Mouse (Mus musculus): Measurements from ENCODE around the gene Plp2. TPM values are rescaled to one million over a fixed set of nuclear protein-coding genes. Genes with fewer than 3 reads are reported as not detected.

Gene Plp2
- polyA plus RNA-seq, 1 experiment from 2014 or later = 147 TPM

DNA sequence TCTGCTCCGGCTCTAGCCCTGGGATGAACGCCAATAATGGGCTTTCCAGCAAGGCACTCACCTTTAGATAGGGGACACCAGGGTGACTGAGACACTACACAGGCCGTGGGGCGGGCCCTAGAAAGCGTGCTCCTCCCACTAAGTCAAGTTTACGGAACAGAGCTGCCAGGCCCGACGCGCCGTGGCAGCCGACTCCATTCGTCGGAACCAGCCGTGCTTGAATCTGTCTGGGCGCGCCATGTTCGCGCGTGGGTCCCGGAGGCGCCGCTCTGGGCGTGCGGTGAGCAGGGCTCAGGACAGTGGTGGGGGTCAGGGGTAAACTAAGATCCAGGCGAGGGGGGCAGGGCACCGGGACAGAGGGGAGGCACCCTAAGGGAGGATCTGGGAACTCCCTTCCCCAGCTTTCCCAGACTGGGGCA is 14.0 kb downstream of the Plp2 start, which contains the start of gene Prickle3:
Gene Prickle3, plus strand, starts transcription at position 40 of the 419 bp plus-strand sequence.
- H3K9me3 ChIP-seq = no peaks in the 10 kb centered on the region
- H3K36me3 ChIP-seq = no peaks in the 10 kb centered on the region
- peak within 1 kb of the TSS; percentile 86 for H3K27ac ChIP-seq
- H3K27me3 ChIP-seq (ENCODE audit: insufficient read depth, poor library complexity, severe bottlenecking) = no peaks in the 10 kb centered on the region
- DNase-seq (ENCODE audit: low spot score) = peak; percentile 85
- H3K4me1 ChIP-seq = peaks cover 12% of the 10 kb centered on the region; the same call in 1 of the 2 replicates
- peak within 1 kb of the TSS; percentile 68 for H3K4me3 ChIP-seq
- WGBS = 19% methylated on average over 26 of the region's 26 CpGs

DNA sequence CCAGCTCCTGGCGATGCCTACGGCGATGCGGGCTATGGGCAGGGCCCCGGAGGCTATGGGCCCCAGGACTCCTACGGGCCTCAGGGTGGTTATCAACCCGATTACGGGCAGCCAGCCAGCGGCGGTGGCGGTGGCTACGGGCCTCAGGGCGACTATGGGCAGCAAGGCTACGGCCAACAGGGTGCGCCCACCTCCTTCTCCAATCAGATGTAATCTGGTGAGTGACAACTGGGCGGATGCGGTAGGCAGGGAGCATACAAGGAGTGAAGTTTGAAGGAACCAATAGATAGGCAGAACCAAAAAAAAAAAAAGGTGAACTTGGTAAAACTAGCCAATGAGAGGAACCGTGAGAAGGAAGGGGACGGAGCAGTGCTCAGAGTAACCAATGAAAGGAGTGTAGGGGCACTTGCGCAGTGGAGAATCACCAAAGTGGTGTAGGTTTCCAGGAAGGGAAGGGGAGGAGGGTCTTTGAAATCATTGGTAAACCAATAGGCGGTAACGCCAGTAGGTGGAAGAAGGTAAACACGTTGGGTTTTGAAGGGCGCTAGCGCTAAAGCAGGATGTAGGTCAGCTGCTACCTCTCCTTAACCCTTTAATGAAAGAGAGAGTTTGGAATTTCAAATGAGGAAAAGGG is 22.4 kb downstream of the Plp2 start:
- Histone ChIP-seq H3K4me3 (peak overlapping the region; percentile 61), H3K27ac (peak overlapping the region; percentile 91), H3K27me3 (ENCODE audit: insufficient read depth, poor library complexity, severe bottlenecking) (no peaks in the 10 kb centered on the region), H3K9me3 (no peaks in the 10 kb centered on the region), H3K36me3 (no peaks in the 10 kb centered on the region), H3K4me1 (no peaks in the 10 kb centered on the region)
- peak; percentile 93 for DNase-seq (ENCODE audit: low spot score)
- 11% methylated on average over 25 of the region's 25 CpGs for WGBS

DNA sequence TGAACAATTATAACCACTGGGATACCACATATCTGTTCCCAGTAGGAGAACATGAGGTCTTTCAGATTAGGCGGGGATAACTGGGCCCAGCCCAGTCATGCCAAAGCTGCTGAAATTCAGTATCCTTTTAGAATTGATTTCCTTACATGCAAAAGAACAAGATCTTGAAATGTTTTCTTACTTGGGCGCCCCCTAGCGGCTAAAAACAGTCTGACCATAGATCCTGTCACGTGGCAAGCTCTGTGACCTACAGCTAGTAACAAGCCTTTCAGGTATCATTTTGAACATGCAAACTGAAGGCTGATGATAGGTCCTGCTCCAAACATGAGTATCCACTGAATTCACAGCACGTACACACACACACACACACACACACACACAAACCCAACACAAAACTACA is 25.8 kb downstream of the Plp2 start:
- no peaks in the 10 kb centered on the region for H3K4me1 ChIP-seq
- no peaks in the 10 kb centered on the region for H3K36me3 ChIP-seq
- H3K27me3 ChIP-seq (ENCODE audit: insufficient read depth, poor library complexity, severe bottlenecking) = peaks cover 7% of the 10 kb centered on the region; the same call in 1 of the 2 replicates
- 15% methylated on average over 5 of the region's 5 CpGs for WGBS
- H3K9me3 ChIP-seq = no peaks in the 10 kb centered on the region
- no peak overlapping the region for H3K4me3 ChIP-seq
- no peak overlapping the region for H3K27ac ChIP-seq
- peak; percentile 85 for DNase-seq (ENCODE audit: low spot score)

DNA sequence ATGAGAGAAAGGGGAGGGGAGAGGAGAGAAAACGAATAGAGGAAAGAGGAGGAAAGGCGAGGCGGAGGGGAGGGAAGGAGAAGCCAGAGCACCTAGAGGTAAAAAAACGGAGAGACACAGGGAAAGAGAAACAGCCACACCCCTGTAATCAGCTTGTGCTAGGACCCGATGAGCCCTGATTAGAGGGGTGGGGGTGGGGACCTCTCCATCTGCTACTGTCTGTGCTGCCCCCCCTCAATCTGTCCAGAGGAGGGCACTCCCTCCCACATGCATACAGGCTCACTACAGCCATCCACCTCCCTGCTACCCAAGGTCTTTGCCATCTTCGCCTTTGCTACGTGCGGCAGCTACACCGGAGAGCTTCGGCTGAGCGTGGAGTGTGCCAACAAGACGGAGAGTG is 30.4 kb downstream of the Plp2 start:
- Histone ChIP-seq H3K27ac (no peak overlapping the region), H3K36me3 (no peaks in the 10 kb centered on the region), H3K9me3 (no peaks in the 10 kb centered on the region), H3K27me3 (ENCODE audit: insufficient read depth, poor library complexity, severe bottlenecking) (peaks cover 24% of the 10 kb centered on the region), H3K4me1 (0 out of 2 replicates have a peak, but pooled peaks cover 4% of the 10 kb centered on the region), H3K4me3 (no peak overlapping the region)
- WGBS = 28% methylated on average over 12 of the region's 12 CpGs
- no peak for DNase-seq (ENCODE audit: low spot score)

DNA sequence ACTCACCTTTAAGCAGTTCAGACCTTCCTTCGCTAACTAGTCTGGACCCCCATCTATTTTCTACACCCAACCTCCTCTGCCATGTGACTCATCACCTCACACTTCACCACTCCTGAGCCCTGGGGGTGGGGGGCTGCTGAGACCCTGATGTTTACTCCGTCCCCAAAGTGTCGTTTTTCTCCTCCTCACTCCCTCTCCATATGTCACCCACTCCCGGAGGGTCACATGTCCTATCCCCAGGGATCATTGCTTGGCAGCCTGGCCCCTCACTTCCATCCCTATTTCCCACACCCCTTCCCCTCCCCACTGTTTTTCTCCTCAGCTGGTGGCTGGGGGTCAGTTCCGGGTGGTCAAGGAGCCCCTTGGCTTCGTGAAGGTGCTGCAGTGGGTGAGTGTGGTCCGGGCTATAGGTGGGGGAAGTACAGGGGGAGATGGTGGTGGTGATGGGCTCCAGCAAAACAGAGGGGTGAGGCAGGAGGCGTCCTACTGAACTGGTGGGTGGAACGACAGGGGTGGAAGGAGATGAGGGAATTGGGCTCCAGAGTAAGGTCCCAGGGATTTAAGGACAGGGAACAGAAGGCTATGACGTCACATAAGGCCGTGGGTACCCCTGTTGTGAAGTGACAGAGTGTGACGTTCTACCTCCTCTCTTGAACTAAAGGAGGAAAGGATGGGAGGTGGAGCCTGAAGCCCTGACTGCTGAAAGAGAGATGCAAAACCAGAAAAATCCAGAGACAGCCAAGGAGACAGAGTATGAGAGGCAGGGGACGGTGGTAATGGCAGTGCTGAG is 31.5 kb downstream of the Plp2 start:
- H3K36me3 ChIP-seq = no peaks in the 10 kb centered on the region
- H3K4me1 ChIP-seq = 0 out of 2 replicates have a peak, but pooled peaks cover 4% of the 10 kb centered on the region
- peaks cover 24% of the 10 kb centered on the region for H3K27me3 ChIP-seq (ENCODE audit: insufficient read depth, poor library complexity, severe bottlenecking)
- H3K4me3 ChIP-seq = no peak overlapping the region
- H3K9me3 ChIP-seq = no peaks in the 10 kb centered on the region
- WGBS = 21% methylated on average over 13 of the region's 13 CpGs
- DNase-seq (ENCODE audit: low spot score) = no peak
- H3K27ac ChIP-seq = no peak overlapping the region

DNA sequence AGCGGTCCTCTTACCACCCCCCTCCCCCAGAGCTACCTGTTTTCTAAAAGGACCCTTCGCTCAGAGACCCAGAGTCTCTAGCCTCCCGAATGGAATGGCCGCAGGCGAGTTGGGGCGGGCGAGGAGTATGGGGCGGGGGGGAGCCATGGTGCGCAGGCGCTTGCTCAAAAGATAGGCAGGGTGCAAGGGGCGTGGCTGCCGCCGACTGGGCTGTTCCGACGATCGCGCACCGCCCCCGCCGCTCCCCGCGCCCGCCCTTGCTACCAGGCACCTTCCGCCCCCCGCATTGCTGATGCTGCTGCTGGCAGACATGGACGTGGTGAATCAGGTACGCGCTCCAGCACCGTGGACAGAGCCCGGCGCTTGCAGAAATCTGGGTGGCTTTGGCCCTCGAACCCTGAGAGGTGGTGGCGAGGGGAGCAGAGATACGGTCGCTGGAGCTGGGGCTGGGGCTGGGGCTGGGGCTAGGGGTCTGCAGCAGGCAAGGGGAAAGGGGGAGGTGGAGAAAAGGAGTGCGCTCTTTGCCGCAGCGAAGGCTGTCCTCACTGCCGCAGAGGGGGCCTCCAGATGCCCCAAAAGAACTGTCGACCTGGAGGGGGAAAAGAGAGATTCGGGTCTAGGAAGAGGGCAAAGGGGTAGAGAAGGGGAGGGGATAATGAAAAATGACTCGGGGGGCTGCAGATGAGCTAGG is 32.6 kb downstream of the Plp2 start, which contains the start of gene Syp:
Gene Syp, plus strand, starts transcription at position 71 of the 691 bp plus-strand sequence.
- Histone ChIP-seq H3K9me3 (no peaks in the 10 kb centered on the region), H3K4me1 (0 out of 2 replicates have a peak, but pooled peaks cover 4% of the 10 kb centered on the region), H3K4me3 (peak within 1 kb of the TSS; percentile 42), H3K36me3 (no peaks in the 10 kb centered on the region), H3K27ac (no peak within 1 kb of the TSS), H3K27me3 (ENCODE audit: insufficient read depth, poor library complexity, severe bottlenecking) (peaks cover 24% of the 10 kb centered on the region)
- peak; percentile 92 for DNase-seq (ENCODE audit: low spot score)
- WGBS = 12% methylated on average over 42 of the region's 42 CpGs

DNA sequence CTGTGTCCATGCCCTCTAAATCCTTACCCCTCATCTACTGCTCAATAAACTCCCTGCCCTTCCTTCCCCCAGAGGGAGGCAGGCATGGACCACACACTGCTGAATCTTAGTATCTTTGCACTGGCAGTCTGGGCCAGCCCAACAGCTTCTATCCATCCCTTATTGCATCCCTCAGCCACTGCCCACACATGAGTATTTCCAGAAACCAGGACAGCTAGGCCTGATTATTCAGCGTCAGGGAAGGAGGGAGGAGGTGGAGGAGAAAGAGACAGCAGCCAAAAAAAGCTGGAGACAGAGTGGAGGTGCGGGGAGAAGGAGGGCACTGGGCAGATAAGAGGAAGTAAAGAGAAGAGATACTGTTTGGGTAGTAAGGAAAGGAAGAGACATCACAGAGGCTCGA is 36.1 kb downstream of the Plp2 start:
- H3K36me3 ChIP-seq = no peaks in the 10 kb centered on the region
- H3K4me3 ChIP-seq = no peak overlapping the region
- H3K4me1 ChIP-seq = 0 out of 2 replicates have a peak, but pooled peaks cover 4% of the 10 kb centered on the region
- H3K27ac ChIP-seq = no peak overlapping the region
- H3K9me3 ChIP-seq = no peaks in the 10 kb centered on the region
- 52% methylated on average over 3 of the region's 3 CpGs for WGBS
- no peak for DNase-seq (ENCODE audit: low spot score)
- H3K27me3 ChIP-seq (ENCODE audit: insufficient read depth, poor library complexity, severe bottlenecking) = peaks cover 17% of the 10 kb centered on the region

DNA sequence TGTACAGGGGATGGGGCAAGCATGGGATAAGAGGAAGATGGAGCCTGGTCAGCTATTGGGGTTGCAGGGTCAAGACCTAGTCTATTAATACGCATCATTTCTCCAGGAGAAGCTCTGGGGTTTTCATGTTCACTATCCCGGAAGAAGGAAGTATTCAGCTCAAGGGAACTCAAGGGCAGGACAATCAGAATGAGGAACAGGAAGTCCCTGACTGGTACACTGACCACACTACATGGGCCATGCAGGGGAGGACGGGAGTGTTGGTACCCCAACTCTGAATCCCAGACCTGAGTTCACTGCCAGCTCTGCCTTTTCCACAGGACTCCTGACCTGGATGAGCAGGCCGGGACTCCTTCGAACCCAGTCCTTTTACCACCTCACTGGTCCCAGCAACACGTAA is 38.6 kb downstream of the Plp2 start:
- Histone ChIP-seq H3K4me1 (no peaks in the 10 kb centered on the region), H3K27me3 (ENCODE audit: insufficient read depth, poor library complexity, severe bottlenecking) (no peaks in the 10 kb centered on the region), H3K9me3 (no peaks in the 10 kb centered on the region), H3K4me3 (no peak overlapping the region), H3K27ac (no peak overlapping the region), H3K36me3 (no peaks in the 10 kb centered on the region)
- DNase-seq (ENCODE audit: low spot score) = no peak
- 84% methylated on average over 6 of the region's 6 CpGs for WGBS

Other genes with a start within 250 kb of the Plp2 start
- 0.10 TPM in 1 of 2 replicates, not detected in the other for gene Foxp3, start 97.7 kb downstream of the Plp2 start, polyA plus RNA-seq (2016; fragmentation: Nextera tagmentation; extraction: Ambion mirVana)
- 2.1 and 2.5 TPM in 2 replicates for gene Ppp1r3f, start 97.1 kb downstream of the Plp2 start, polyA plus RNA-seq (2016; fragmentation: Nextera tagmentation; extraction: Ambion mirVana)
- 27.1 and 27.6 TPM in 2 replicates for gene Ccdc22, start 65.9 kb downstream of the Plp2 start, polyA plus RNA-seq (2016; fragmentation: Nextera tagmentation; extraction: Ambion mirVana)
- 0.03 TPM in 1 of 2 replicates, not detected in the other for gene Cacna1f, start 64.3 kb downstream of the Plp2 start, polyA plus RNA-seq (2016; fragmentation: Nextera tagmentation; extraction: Ambion mirVana)
- 0.91 and 1.1 TPM in 2 replicates for gene Syp, start 32.9 kb downstream of the Plp2 start, polyA plus RNA-seq (2016; fragmentation: Nextera tagmentation; extraction: Ambion mirVana)
- 6.7 and 8.0 TPM in 2 replicates for gene Prickle3, start 14.1 kb downstream of the Plp2 start, polyA plus RNA-seq (2016; fragmentation: Nextera tagmentation; extraction: Ambion mirVana)
- 0.05 and 0.06 TPM in 2 replicates for gene Magix, start 9.9 kb upstream of the Plp2 start, polyA plus RNA-seq (2016; fragmentation: Nextera tagmentation; extraction: Ambion mirVana)
- gene Gpkow, start 25.7 kb upstream of the Plp2 start, polyA plus RNA-seq (2016; fragmentation: Nextera tagmentation; extraction: Ambion mirVana) = 38.1 and 38.5 TPM in 2 replicates
- 21.0 and 21.5 TPM in 2 replicates for gene Wdr45, start 42.9 kb upstream of the Plp2 start, polyA plus RNA-seq (2016; fragmentation: Nextera tagmentation; extraction: Ambion mirVana)
- 0.39 TPM in 1 of 2 replicates, not detected in the other for gene Gm45208, start 50.9 kb upstream of the Plp2 start, polyA plus RNA-seq (2016; fragmentation: Nextera tagmentation; extraction: Ambion mirVana)
- gene Praf2, start 57.0 kb upstream of the Plp2 start, polyA plus RNA-seq (2016; fragmentation: Nextera tagmentation; extraction: Ambion mirVana) = 47.7 and 61.2 TPM in 2 replicates
- 8.6 and 11.7 TPM in 2 replicates for gene Ccdc120, start 79.5 kb upstream of the Plp2 start, polyA plus RNA-seq (2016; fragmentation: Nextera tagmentation; extraction: Ambion mirVana)
- gene Tfe3, start 91.2 kb upstream of the Plp2 start, polyA plus RNA-seq (2016; fragmentation: Nextera tagmentation; extraction: Ambion mirVana) = 22.7 and 23.2 TPM in 2 replicates
- gene Gripap1, start 118.4 kb upstream of the Plp2 start, polyA plus RNA-seq (2016; fragmentation: Nextera tagmentation; extraction: Ambion mirVana) = 35.4 and 37.6 TPM in 2 replicates
- gene Kcnd1, start 150.9 kb upstream of the Plp2 start, polyA plus RNA-seq (2016; fragmentation: Nextera tagmentation; extraction: Ambion mirVana) = 1.1 and 1.4 TPM in 2 replicates
- gene Otud5, start 170.0 kb upstream of the Plp2 start, polyA plus RNA-seq (2016; fragmentation: Nextera tagmentation; extraction: Ambion mirVana) = 33.0 and 43.8 TPM in 2 replicates
- gene Pim2, start 206.9 kb upstream of the Plp2 start, polyA plus RNA-seq (2016; fragmentation: Nextera tagmentation; extraction: Ambion mirVana) = 7.0 and 7.8 TPM in 2 replicates
- gene Slc35a2, start 212.6 kb upstream of the Plp2 start, polyA plus RNA-seq (2016; fragmentation: Nextera tagmentation; extraction: Ambion mirVana) = 32.2 and 33.5 TPM in 2 replicates
- gene Pqbp1, start 227.9 kb upstream of the Plp2 start, polyA plus RNA-seq (2016; fragmentation: Nextera tagmentation; extraction: Ambion mirVana) = 80.4 and 107 TPM in 2 replicates
- gene Timm17b, start 228.0 kb upstream of the Plp2 start, polyA plus RNA-seq (2016; fragmentation: Nextera tagmentation; extraction: Ambion mirVana) = 140 and 156 TPM in 2 replicates
- not detected in 2 replicates for gene Gm10491, start 236.4 kb upstream of the Plp2 start, polyA plus RNA-seq (2016; fragmentation: Nextera tagmentation; extraction: Ambion mirVana)
- gene Gm10490, start 238.2 kb upstream of the Plp2 start, polyA plus RNA-seq (2016; fragmentation: Nextera tagmentation; extraction: Ambion mirVana) = 0.45 TPM in 1 of 2 replicates, not detected in the other
- 0.12 and 0.60 TPM in 2 replicates for gene Pcsk1n, start 248.4 kb upstream of the Plp2 start, polyA plus RNA-seq (2016; fragmentation: Nextera tagmentation; extraction: Ambion mirVana)

All from heart, embryonic 10.5 days (tissue).